Mouse (Mus musculus) cortical plate, adult 2 months (tissue): Measurements from ENCODE around the gene Ykt6. TPM values are rescaled to one million over a fixed set of nuclear protein-coding genes. Genes with fewer than 3 reads are reported as not detected.

ENCODE experiments used
- H3K27ac ChIP-seq: fragments of 200-500 bp; 2 replicates; pipeline ENCODE4 v1.5.1; 2012; ENCODE audit warnings: low read length, control low read depth, inconsistent platforms; ENCODE audit not compliant: insufficient read depth
- H3K4me1 ChIP-seq: fragments of 200-500 bp; 2 replicates; pipeline ENCODE4 v1.6.1; 2011; ENCODE audit warnings: low read length; ENCODE audit not compliant: control insufficient read depth, insufficient read depth
- H3K4me3 ChIP-seq: fragments of 200-500 bp; 2 replicates; pipeline ENCODE4 v1.5.1; 2011; ENCODE audit warnings: mild to moderate bottlenecking, low read length, control low read depth; ENCODE audit not compliant: insufficient read depth
- CTCF ChIP-seq: fragments of 200-500 bp; IDR thresholded peaks from 2 replicates; pipeline ENCODE4 v1.5.1; 2011; ENCODE audit warnings: mild to moderate bottlenecking, control low read depth, low read length; ENCODE audit not compliant: insufficient read depth; ENCODE audit errors: extremely low read depth
- POLR2A ChIP-seq: fragments of 200-500 bp; IDR thresholded peaks from 2 replicates; pipeline ENCODE4 v1.6.1; 2011; ENCODE audit warnings: mild to moderate bottlenecking, low read length, control low read depth; ENCODE audit not compliant: insufficient read depth; ENCODE audit errors: extremely low read depth
- polyA plus RNA-seq: library from polyadenylated mRNA; depleted of rRNA; stranded (reverse); fragments of >200 nt; gene quantifications from 2 replicates; pipeline ENCODE4 v1.2.3, GENCODE M21; 2012; rRNA removed

Ykt6 gene
- polyA plus RNA-seq, 1 experiment, result 65.3 TPM

DNA sequence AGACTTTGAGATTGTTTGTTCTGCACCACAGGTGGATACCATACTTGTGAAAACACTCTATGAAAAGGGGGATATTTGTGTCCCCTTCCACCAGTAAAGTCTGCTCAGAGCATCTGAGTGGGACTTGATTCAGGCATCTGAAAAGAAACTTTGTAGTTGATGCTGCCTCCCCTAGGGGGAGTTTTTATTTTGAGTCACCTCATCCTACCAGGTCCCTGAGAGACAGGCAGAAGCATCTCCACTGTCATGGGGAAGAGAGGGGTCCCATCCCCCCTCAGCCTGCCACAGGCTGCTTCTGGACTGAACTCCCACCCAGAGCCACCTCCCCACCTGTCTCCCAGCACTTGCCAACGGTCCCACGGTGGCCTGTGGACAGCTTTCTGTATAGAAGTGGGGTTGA, 57.9 kb downstream of the Ykt6 start:
- Histone ChIP-seq H3K27ac (no peak overlapping the region), H3K4me1 (peaks cover 22% of the 10 kb centered on the region), H3K4me3 (no peak overlapping the region)
- TF ChIP-seq CTCF (0 out of 2 replicates have a peak, but pooled peaks have one; percentile 6), POLR2A (no peak)

DNA sequence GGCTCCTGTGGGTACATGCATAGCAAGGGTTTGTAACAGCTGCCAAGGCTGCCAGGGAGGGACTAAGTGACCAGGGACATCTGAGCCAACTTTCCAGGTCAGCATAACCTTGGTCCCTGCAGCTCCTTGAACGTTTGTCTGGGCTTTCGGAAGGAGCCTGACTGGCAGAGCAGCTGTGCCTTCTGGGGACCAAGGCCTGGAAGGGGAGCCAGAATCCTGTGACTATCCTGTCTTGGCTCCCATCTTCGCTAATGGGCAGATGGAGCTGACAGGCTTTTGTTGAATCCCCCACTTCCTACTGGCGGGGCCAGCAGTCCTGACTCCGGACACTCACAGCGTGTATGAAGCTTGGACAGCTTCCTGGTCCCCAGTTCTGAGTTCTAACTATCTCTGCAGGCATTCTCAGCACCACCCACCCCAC, 59.5 kb downstream of the Ykt6 start:
- H3K27ac ChIP-seq, result 0 out of 2 replicates have a peak overlapping the region, but pooled peaks have one; percentile 21
- peaks cover 28% of the 10 kb centered on the region for H3K4me1 ChIP-seq
- TF ChIP-seq POLR2A, result no peak
- no peak for TF ChIP-seq CTCF
- H3K4me3 ChIP-seq, result no peak overlapping the region

DNA sequence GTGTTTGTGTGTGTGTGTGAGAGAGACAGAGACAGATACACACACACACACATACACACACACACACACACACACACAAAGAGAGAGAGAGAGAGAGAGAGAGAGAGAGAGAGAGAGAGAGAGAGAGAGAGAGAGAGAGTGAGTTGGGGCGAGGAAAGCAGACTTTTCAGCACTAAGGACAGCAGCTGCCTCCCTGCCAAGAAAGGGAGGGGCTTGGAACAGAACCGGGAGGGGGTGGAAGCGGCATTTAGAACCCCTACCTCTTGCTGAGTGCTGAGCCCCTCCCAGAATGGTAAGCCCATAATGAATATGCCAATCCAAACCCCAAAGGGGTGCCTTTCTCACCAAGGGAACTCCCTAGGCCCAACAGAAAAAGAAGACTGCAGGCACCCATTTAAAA, 60.9 kb downstream of the Ykt6 start:
- 0 out of 2 replicates have a peak overlapping the region, but pooled peaks have one; percentile 47 for H3K27ac ChIP-seq
- H3K4me1 ChIP-seq, result peaks cover 37% of the 10 kb centered on the region
- no peak overlapping the region for H3K4me3 ChIP-seq
- TF ChIP-seq POLR2A (no peak), CTCF (no peak)

DNA sequence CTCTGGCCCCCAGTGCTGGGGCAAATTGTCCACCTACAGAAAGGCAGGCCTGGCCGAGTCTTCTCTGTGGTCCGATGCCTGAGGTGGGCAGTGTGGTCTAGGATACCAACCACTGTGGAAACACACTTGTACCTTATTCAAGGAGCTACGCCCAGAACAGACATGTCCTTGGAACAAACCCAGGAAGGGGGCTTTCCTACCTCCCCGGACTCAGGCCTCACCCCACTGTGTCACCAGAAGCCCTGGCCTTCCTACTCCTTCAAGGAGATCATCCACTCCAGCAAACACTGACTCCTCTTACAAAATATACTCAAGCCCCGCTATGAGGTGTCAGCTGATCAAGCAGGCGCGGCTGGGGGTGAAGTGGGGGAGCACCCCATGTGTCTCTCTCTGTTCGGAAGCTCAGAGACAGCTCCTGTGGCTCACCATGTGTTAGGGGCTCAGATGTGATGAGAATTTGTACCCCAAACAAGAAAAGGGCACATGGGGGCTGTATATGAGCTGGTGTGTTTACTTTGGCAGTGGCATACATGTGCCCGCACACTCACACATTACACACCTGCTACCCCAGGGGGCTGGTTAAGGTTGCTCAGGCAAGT, 61.4 kb downstream of the Ykt6 start:
- H3K4me3 ChIP-seq, result no peak overlapping the region
- no peak for TF ChIP-seq CTCF
- peaks cover 42% of the 10 kb centered on the region for H3K4me1 ChIP-seq
- peak overlapping the region; percentile 47; the same call in 1 of the 2 replicates for H3K27ac ChIP-seq

Other genes starting within 250 kb of the Ykt6 start
- gene Mrps24, start 240.0 kb upstream of the Ykt6 start, polyA plus RNA-seq, result 96.6 and 109 TPM in 2 replicates
- 33.0 and 35.1 TPM in 2 replicates for gene Urgcp, start 193.3 kb upstream of the Ykt6 start, polyA plus RNA-seq
- 78.1 and 82.8 TPM in 2 replicates for gene Dbnl, start 167.2 kb upstream of the Ykt6 start, polyA plus RNA-seq
- 7.7 and 12.4 TPM in 2 replicates for gene Pgam2, start 152.0 kb upstream of the Ykt6 start, polyA plus RNA-seq
- gene Polm, start 117.7 kb upstream of the Ykt6 start, polyA plus RNA-seq, result 10.6 and 11.0 TPM in 2 replicates
- 11.3 and 14.0 TPM in 2 replicates for gene Aebp1, start 93.7 kb upstream of the Ykt6 start, polyA plus RNA-seq
- 26.2 and 26.3 TPM in 2 replicates for gene Pold2, start 77.4 kb upstream of the Ykt6 start, polyA plus RNA-seq
- not detected in 2 replicates for gene Myl7, start 56.9 kb upstream of the Ykt6 start, polyA plus RNA-seq
- gene Gck, start 5.6 kb upstream of the Ykt6 start, polyA plus RNA-seq, result 0.86 and 1.4 TPM in 2 replicates
- 499 and 547 TPM in 2 replicates for gene Camk2b, start 110.7 kb downstream of the Ykt6 start, polyA plus RNA-seq
- gene A730071L15Rik, start 244.3 kb downstream of the Ykt6 start, polyA plus RNA-seq, result 0.08 and 0.17 TPM in 2 replicates
- 112 TPM in 2 replicates for gene Nudcd3, start 244.7 kb downstream of the Ykt6 start, polyA plus RNA-seq